Mouse (Mus musculus) thymus, postnatal 0 days (tissue): ENCODE data around the gene Gm20479. TPM values are rescaled to one million over a fixed set of nuclear protein-coding genes. Genes with fewer than 3 reads are reported as not detected.

ENCODE experiments used
- DNase-seq: peaks from one replicate; pipeline ENCODE4 v3.0.0-alpha.2; 2015; ENCODE audit warnings: low spot score
- polyA plus RNA-seq: library from polyadenylated mRNA; unstranded; fragments of >200 nt; fragmentation: Nextera tagmentation; extraction: Ambion mirVana; gene quantifications from 2 replicates; pipeline ENCODE4 v1.2.1, GENCODE M21; 2015

Gm20479 gene
- polyA plus RNA-seq, 1 experiment from 2014 or later: not detected

DNA sequence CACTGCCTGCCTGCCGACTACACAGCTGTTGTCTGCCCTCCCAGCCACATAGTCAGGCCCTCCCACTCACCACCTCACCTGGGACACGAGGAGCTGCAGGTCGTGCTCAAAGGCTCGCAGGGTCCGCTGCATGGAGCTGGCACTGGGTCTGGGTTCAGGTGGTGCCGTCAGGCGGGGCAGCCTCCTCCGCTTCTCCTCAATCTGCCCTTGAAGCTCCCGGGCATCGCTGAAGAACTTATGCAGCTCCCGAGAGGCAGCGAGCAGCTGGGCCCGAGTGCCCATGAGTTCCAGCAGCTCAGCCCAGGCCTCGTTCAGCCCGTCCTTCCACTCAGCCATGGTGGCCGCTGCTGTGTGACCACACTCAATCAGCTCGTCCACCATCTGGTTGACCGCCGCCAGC is 11.9 kb upstream of the Gm20479 start:
- no peak for DNase-seq

DNA sequence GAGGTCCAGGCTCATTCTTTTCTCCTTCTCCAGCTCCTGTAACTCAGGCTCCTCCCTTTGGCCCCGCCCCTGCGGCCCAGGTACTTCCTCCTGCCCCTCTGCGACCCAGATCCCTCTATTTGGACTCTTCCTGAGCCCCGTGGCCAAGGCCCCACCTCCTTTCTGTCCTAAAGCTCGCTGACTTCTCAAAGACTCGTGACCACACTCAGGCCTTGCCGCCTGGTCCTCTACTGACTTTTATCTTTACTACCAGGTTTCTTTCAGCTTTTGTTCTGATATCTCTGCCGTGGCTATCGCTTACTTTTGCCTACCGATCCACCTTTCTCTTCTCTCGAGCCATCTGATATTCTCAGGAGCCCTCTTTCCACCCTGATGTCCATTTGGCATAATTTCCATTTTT is 10.8 kb upstream of the Gm20479 start:
- no peak for DNase-seq

DNA sequence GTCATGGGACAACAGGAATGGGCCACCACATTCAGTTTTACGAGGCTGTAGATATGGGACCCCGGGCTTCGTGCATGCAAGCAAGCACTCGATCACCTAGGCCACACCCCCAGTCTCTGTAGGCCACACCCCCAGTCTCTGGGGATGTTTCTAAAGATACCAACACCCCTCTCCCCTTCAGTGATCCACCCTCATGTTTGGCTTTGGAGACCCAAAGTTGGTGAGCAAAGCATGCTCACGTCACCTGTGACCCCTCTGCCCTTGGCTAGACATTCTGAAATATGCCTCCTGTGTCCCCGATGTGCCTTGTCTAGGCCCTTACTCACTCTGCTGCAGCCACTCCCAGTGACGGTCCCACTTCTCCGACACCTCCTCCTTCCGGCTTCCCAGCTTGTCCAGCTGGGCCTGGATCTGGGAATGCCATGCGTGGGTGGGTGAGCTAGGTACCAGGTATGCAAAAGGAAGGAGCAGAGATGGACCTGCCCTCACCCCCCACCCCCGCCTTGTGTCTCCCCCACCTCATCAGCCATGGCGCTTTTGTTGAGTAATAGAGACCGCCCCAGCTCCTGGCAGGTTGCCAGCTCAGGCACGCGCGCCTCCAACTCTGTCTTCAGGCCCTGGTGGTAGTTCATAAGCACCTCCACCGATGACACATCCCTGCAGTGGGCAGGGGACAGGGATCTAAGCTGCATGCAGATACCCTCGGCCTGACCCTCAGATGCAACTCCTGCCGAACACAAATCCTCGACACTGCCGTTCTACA is 9.0 kb upstream of the Gm20479 start:
- DNase-seq: no peak

DNA sequence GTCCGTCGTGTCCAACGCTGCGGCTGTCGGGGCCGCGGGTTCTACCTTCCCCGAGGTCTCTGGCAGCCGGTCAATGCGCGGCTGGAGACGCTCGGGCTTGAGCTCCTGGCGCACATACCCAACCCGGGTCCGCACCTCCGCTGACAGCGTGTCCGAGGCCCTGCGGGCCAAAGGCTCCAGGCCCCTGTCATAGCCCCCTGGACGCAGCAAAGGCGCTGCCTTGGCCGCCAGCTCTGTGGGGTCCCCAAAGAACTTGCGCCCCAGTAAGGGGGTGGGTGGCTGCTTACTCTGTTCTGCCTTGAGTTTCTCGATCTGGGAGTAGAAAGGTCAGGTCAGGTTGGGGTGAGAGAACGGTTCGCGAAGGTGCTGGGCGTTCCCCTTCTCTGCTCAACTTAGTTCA is 7.2 kb upstream of the Gm20479 start:
- DNase-seq: no peak

DNA sequence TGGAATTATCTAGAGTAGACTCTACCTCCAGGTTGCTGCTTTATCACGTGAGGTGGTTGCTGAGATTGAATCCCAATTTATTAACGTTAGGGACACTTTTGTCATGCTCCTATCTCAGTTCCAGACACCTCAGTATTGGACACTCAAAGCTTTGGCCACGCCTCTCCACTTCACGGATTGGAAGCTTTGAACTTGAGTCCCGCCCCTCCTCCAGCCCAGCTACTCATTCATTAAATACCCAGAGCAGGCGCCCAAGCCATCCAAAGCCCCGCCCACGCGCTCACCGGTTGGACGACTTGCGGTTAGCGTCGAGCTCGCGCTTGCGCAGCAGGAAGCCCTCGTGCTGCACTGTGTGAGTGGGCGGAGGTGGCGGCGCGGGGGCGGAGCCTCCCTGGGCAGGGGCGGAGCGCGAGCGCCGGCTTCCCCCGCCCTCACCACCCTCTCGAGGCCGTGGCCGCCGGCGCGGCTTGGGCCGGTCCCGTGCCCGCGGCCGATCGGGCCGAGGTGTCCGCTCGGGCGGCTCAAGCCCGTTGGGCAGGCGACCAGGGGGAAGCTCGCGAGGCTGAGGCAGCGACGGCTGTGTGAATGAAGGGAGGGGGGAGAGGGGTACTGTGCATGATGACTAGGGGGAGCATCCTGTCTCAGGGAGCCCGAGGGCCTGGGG is 4.2 kb upstream of the Gm20479 start:
- peak; percentile 97 for DNase-seq

DNA sequence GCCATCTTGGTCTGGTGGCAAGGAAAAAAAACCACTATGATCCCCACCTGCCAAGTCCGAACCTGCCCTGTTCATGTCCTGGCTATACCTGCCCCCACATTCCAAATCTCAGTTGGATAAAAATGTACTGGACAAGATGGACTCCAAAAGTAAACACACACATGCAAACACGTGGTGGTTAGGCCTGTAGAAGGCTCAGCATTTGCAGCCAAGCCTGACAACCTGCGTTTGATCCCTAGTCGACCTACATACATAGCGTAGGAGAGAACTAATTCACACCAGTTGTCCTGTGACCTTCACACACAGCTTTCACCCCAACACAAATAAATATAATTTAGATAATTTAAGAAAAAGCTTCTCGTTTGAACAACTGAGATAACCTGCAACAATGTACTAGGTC is 3.5 kb upstream of the Gm20479 start:
- DNase-seq: no peak

DNA sequence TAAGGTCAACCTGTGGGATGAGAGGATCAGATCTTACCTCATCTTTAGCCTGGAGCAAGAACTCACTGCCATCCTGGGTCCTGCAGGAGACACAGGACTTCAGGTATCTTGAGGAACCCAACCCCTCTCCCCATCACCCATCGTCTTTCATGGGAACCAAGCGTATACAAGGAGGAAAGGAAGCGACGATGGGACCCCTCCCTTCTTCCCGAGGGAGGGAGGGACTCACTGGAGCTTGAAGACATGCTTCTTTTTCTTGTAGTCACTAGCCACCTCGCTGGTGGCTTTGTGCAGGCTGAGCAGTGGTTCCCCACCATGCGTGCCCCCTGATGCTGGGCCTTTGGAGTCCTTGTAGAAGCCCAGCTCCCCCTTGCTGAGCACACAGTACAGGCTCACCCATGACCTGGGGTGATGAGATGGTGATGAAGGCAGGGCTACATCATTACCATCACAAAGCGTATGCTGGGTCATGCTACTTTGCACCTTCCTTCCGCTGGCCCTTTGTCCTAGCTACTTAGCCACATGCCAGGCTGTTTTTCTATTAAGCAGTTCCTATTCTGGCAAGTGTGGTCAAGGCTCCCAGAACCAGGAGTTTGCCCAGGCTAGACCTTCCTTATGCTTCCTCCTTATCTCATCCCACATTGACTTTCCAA is 2.6 kb upstream of the Gm20479 start:
- no peak for DNase-seq

DNA sequence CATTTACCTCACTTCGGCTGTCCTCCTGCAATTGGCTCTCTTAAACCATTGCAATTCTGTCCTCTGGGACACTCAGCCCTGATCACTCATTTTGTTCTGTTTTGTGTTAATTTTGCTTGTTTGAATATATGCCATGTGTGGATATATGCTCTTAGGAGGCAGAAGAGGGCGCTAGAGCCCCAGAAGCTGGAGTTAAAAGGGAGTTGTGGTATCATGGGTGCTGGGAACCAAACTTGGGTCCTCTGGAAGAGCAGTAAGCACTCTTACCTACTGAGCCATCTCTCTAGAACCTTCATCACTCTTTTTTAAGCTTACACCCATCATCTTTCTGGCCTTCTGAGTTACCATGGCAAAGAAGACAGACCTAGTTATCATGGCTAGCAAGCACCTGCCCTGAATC is 1.9 kb upstream of the Gm20479 start:
- no peak for DNase-seq

DNA sequence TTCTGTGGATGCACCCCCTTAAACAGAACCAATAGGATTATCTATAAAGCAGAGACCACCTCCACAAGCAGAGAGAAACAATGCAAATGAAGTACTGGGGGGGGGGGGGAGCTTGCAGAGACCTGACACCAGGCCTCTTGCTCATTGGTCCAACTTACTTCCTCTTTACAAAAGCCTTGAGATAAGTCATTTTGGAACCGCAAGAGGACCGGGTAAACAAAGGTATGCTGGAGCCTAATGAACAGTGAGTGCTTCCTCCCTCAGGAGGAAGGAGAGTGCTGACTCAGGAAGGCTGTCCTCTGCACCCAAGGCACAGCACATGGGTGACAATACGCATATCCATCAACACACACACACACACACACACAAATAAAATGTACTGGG is 368 bp upstream of the Gm20479 start:
- DNase-seq: peak; percentile 37

DNA sequence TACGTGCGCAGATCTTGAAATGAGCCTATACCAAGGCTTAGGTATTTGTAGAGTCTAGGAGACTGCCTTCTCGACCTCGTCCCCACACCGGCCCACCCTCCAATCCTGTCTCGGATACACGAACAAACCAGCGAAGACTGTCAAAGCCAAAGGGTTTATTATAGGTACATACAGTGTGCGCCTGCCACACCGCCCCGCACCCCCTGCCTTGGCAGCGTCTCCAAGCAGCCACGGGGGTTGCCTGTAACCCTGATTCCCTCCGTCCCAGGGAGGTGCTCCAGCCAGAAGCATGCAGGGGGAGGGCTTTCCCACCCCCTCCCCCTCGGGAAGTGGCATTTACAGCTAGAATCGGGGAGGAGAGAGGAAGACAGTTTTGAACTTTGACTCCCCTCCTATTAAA is 971 bp downstream of the Gm20479 start:
- no peak for DNase-seq

DNA sequence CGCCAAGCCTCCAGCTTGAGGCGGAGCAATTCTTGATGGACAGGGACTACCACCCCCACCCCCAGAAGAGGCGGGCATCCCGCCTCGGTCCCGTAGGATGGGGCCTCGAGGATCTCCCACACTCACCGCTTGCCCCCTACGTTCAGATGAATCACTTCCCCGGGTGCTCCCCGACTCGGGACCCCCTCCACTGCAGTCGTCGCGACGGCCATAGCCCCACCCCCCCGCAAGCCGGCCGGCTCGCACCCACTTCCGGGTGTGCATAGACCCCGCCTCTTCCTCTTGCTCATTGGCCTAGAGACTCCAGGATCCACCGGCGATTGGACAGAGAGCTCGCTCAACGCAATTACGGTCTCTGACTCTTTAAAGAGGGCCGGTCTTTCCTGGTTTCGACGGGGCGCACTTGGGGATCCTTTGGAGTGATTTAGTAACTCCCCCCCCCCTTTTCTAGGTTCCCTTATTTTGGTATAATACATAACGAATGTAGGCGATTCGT is 1.4 kb downstream of the Gm20479 start, which contains the start of gene Shkbp1:
Gene Shkbp1 (minus strand): TSS at position 275 of the 496 bp plus-strand sequence.
- peak; percentile 92 for DNase-seq

DNA sequence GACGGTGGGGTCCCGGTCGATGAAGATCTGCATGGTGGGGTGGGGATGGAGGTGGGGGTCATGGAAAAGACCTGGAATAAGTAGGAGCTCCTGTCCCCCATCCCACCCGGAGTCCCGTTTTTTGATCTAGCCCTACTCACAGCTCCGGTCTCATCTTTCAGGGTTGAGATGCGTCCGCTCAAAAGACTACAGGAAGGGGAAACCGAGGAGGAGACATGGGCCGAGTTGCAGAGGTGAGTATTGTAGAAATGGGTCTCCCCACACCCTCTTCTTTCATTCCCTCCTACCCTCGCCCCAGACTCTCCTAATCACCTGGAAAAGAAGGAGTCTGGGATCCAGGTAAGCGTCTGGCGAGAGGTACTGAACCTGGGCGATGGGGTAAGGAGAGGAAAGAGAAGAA is 2.0 kb downstream of the Gm20479 start:
- no peak for DNase-seq

DNA sequence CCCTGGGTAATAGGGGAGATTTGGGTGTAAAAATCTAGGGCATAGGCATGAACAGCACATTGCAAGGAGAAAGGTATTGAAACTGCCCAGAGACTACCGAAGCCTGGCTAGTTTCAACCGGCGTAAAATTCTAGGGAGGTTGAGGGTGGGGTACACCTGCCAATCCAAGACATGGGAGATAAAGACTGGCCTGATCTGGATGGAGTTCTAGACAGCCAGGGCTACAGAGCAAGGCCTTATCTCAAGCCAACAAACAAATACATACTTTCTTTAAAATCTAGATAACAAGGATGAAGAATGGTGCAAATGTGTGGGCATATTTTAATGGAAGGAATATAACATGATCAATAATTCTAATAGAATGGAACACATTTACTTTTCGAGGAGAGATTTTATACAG is 2.4 kb downstream of the Gm20479 start:
- no peak for DNase-seq

DNA sequence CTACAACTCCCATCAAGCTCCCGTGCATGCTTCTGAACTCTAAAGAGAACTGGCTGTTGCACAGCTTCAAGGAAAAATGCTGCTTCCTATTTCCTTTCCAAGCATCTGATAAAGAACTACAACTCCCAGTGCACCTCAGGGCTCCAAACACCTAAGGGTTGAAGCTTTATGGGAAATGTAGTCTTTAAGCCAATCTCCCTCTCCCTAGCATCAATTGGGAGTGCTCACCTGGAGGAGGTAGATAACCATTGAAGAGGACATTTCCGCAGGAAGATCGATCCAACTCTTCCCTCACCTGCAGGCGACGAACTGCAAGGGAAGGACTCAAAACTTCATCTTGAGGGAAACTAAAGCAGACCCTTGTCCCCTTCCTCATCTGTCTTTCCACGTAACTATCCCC is 3.1 kb downstream of the Gm20479 start:
- DNase-seq: peak; percentile 30

DNA sequence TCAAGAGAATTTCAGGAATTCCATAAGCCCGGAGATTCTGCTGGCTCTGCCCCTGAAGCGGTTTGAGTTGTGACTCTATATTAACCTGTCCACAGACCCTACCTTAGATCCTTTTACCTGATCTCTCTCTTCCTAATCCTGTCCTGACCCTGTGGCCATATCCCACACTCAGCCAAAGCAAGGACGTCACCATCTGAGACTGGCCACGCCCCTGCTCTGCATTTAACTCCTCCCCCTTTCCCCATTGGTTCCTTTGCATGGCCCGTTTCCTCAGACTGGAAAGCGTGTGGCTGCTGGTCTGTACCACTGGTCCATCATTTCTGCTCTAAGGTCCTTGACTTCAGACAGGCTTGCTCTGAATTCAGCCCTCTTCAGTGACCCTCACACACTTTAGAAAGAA is 11.8 kb downstream of the Gm20479 start:
- no peak for DNase-seq

DNA sequence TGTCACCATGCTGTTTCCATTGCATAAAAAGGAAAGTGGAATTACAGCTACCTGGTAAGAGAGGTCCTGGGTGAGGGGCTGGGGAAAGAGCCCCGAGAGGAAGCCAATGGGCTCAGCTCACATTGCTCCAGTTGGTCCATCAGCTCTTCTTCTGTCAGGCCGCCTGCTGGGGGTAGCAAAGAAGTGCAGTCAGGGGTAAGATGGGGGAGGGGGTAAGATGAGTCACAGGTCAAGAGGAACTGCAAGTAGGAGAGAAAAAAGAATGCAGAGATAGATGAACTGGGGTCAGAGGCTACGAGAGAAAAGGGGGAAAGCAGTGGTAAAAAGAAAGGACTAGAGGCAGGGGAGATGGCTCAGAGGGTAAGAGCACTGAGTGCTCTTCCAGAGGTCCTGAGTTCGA is 14.6 kb downstream of the Gm20479 start:
- no peak for DNase-seq

DNA sequence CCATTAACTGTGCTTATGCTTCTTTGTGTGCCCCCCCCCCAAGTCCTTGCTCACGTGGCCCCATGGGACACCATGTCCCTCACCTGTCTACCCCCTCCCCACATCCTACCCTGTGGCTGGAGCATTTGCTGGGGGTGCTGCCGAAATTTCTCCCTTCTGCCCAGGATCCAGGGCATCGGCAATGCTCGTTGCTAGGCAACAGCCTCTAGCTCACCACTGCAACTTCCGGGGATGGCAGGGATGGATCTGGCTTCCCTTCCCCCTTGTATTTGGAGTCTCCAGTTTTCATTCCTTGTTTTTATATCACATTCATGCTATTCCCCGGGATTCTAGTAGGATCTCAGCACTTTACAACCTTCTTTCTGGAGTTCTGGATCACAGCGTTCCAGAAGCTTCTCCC is 17.7 kb downstream of the Gm20479 start:
- DNase-seq: no peak

DNA sequence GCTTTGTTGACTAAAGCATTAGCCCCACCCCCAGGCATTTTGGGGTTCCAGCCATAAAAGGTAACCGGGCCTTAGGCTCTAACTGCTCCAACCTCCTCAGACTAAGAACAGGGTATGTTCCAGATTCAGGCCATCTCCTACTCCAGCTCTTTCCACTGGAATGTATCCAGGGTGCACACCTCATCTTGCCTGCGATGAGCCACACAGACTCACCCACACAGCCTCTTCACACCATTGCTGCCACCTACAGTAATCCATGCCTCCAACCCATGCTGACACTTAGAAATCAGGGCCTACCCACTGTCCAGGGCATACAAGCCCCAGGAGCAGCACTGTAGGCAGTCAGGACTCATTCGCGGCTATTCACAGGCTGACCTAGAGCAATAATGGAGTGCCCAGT is 18.1 kb downstream of the Gm20479 start:
- no peak for DNase-seq

DNA sequence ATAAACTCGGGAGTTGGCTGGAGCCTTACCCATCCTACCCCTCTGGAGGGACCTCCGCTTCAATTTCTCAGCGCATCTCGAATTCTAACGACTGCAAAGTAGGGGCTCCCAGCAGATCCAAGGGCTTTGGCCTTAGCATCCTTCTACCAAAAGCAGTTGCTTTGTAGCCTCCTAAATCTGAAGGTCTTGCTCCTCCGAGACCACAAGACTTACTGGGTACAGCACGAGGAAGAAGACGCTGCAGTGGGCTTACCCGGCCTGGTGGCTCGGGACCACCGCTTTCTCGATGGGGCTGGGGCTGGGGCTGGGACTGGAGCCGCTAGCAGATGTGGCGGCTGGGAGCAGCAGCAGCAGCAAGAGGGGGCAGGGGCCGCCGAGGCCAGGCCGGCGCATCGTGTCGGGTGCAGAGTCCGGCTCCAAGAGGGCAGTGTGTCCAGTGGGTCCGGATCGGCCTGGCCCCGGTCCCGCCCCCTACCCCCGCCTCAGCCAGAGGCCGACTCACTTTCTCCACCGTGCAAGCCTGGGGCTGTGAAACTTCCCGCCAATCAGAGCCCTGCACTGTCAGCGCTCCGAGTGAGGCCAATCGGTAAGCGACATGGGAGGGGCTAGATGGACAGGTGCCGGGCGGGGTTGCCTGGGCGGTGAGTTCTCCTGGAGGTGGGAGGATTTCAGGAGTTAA is 19.9 kb downstream of the Gm20479 start, which contains the start of gene Ltbp4:
Gene Ltbp4 (minus strand): TSS at position 518 of the 679 bp plus-strand sequence.
- no peak for DNase-seq

DNA sequence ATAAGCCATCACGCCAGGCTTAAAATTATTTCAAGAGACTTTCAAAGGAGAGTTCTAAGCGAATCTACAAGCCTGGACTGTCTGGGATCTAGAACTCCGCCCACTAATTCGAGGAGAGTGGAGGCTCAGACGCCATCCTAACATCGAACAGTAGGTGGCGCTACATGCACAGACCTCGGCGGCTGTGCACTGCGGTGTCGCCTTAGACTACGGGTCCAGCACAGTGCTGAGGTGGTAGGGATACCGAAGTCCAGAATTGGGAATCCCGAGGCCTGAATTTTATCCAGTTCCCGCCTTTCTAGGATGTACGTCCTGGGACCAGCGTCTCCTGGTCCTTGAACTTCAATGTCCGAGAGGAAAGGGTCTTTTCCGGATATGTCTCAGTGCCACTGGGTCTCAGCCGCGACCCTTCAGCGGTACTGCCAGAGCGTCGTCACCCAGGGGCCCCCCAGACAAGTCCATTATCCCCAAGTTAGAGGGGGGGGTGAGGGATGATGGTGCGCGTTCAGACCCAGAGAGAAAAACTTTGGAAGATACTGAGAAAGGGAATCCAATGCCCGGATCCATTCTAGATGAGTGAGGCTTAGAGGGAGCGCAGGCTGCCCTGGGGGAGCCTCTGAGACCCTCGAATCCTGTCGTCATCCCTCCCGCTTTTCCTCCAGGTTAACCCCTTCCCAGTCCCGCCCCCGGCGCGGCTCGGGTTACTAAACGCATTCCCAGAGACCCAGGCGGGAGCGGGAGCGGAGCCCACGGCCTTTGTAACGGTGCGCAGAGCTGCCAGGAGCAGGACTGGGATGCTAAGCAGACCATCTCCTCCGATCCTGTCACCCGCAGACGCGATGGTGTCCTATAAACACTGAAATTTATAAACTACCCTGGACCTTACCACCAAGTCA is 21.0 kb downstream of the Gm20479 start:
- DNase-seq: peak; percentile 83
